Mouse (Mus musculus) embryonic facial prominence, embryonic 12.5 days (tissue): ENCODE measurements at regions not wholly inside any gene's neighbourhood (a gene's known extent, or its start where the extent isn't known, plus 50 kb on each side); places are given as distances from the start of the nearest gene placed in this dataset.
"Not testable (repeated sequence)": the region's sequence is repeated elsewhere in the genome, so short reads cannot be mapped to it uniquely, and the experiment has no call there.

ENCODE experiments used
- ATAC-seq: fragments of 200-750 bp; cut with Nextera tagmentation; 2 replicates; pipeline ENCODE4 v1.8.0; 2017; ENCODE audit not compliant: insufficient number of reproducible peaks, insufficient read depth, low FRiP score, low TSS enrichment
- H3K27ac ChIP-seq: fragments of 300-500 bp; sonication (generic); 2 replicates; pipeline ENCODE4 v1.5.1; 2016; ENCODE audit warnings: mild to moderate bottlenecking
- H3K27me3 ChIP-seq: fragments of 300-500 bp; sonication (generic); 2 replicates; pipeline ENCODE4 v1.6.1; 2016; ENCODE audit warnings: mild to moderate bottlenecking, moderate library complexity
- H3K36me3 ChIP-seq: fragments of 300-500 bp; sonication (generic); 2 replicates; pipeline ENCODE4 v1.6.1; 2016; ENCODE audit warnings: mild to moderate bottlenecking
- H3K4me1 ChIP-seq: fragments of 300-500 bp; sonication (generic); 2 replicates; pipeline ENCODE4 v1.6.1; 2016
- H3K4me2 ChIP-seq: fragments of 300-500 bp; sonication (generic); replicated peaks from 2 replicates; pipeline ENCODE4 v1.6.1; 2016; ENCODE audit warnings: mild to moderate bottlenecking, moderate library complexity
- H3K4me3 ChIP-seq: fragments of 300-500 bp; sonication (generic); 2 replicates; pipeline ENCODE4 v1.5.1; 2016; ENCODE audit warnings: mild to moderate bottlenecking
- H3K9ac ChIP-seq: fragments of 300-500 bp; sonication (generic); 2 replicates; pipeline ENCODE4 v1.6.1; 2016; ENCODE audit warnings: mild to moderate bottlenecking, moderate library complexity
- H3K9me3 ChIP-seq: fragments of 300-500 bp; sonication (generic); 2 replicates; pipeline ENCODE4 v1.6.1; 2016; ENCODE audit warnings: mild to moderate bottlenecking, moderate library complexity
- WGBS: fragments of 180-500 bp; shearing (Covaris S2); methylation state at CpG from one replicate; pipeline ENCODE4 v1.1.7; 2016; 5-methylcytosine and 5-hydroxymethylcytosine counted together

DNA sequence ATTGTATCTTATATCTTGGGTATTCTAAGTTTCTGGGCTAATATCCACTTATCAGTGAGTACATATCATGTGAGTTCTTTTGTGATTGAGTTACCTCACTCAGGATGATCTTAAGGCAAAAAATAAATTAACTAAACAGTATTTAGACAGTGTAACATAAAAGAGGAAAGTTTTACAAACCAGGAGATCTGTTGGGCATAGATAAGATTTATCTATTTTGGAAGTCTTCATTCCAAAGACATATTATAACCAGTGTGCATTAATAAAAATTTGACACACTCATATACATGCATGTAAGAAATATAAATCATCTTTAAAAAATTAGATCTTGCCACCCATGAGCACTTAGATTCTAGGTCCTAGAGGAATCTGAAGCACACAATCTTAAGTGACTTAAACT is 343.9 kb upstream of the Fam174a start:
- H3K9me3 ChIP-seq: no peaks in the 10 kb centered on the region
- no peaks in the 10 kb centered on the region for H3K4me1 ChIP-seq
- no peak overlapping the region for H3K4me2 ChIP-seq
- H3K9ac ChIP-seq: no peak overlapping the region
- no peak overlapping the region for H3K4me3 ChIP-seq
- no peak for ATAC-seq
- H3K27me3 ChIP-seq: no peaks in the 10 kb centered on the region
- H3K36me3 ChIP-seq: no peaks in the 10 kb centered on the region
- H3K27ac ChIP-seq: no peak overlapping the region

DNA sequence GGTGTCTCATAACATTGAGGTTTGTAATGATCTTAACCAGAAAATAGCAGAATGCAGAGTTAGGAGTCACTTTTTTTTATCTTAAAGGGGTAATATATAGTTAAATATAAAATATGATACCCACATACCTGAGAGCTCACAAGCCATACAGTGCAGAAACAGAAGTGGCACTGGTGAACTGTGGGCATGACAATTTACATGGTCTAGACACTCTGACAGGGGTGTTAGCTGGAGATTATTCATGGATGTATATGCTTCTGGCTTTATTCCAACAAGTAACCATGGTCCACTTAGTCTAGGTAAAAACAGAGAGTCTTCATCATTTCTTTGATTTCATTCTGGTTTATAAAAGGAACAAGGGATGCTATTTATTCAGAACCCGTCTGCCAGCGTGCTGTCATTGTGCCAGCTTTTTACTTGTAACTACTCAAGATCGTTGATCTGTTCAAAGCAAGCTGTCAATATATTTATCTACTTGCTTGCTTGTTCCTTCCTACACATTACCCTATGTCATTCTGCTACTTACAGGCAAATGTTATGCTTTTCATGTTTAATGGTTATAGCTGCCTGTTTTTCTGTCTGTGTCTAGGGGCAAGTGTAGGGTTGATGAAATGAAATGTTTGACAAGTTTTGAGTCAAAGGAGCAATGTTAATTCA is 343.2 kb upstream of the Fam174a start:
- no peaks in the 10 kb centered on the region for H3K4me1 ChIP-seq
- H3K27me3 ChIP-seq: no peaks in the 10 kb centered on the region
- H3K36me3 ChIP-seq: no peaks in the 10 kb centered on the region
- no peak overlapping the region for H3K9ac ChIP-seq
- H3K4me2 ChIP-seq: no peak overlapping the region
- no peak for ATAC-seq
- H3K9me3 ChIP-seq: no peaks in the 10 kb centered on the region
- WGBS: 73% methylated on average over 3 of the region's 3 CpGs
- no peak overlapping the region for H3K4me3 ChIP-seq
- H3K27ac ChIP-seq: no peak overlapping the region

DNA sequence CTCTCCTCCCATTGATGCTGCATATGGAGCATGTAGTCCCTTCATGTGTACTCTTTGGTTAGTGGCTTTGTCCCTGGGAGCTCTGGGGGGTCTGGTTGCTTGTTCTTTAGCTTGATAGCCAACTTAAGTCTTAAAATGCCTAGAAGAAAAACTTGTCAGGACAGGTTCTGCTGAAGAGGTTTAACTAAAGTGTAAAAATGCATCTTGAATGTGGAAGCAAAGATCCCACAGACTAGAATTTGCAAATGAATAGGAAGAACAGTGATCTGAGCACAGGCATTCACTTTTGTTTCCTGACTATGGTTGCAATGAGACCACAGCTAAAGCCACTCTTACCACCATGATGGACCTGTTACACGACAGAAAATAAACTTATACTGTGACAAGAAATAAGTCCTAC is 320.1 kb upstream of the Fam174a start:
- H3K4me1 ChIP-seq: no peaks in the 10 kb centered on the region
- H3K9me3 ChIP-seq: no peaks in the 10 kb centered on the region
- H3K4me3 ChIP-seq: no peak overlapping the region
- H3K27ac ChIP-seq: no peak overlapping the region
- H3K4me2 ChIP-seq: no peak overlapping the region
- ATAC-seq: no peak
- H3K27me3 ChIP-seq: no peaks in the 10 kb centered on the region
- H3K9ac ChIP-seq: no peak overlapping the region
- H3K36me3 ChIP-seq: no peaks in the 10 kb centered on the region
- WGBS: 50% methylated on average over 1 of the region's 1 CpGs

DNA sequence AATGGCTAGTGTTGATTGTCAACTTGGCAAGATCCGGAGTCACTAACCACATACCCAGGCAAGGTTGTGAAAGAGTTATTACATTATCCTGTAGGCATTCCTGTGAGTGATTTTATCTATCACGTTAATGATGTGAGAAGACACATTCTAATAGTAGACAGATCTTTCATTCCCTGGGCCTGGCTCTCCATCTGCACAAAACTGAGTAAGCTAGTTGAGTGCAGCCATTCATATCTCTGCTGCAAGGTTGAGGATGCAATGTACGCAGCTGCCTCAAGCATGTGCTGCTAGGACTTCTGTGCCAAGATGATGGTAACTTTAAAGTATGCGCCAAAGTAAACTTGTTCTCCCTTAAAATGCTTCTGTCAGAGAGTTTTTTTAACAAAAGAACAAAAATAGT is 309.5 kb upstream of the Fam174a start:
- H3K9me3 ChIP-seq: no peaks in the 10 kb centered on the region
- no peaks in the 10 kb centered on the region for H3K36me3 ChIP-seq
- 81% methylated on average over 4 of the region's 4 CpGs for WGBS
- no peak overlapping the region for H3K4me3 ChIP-seq
- H3K27me3 ChIP-seq: no peaks in the 10 kb centered on the region
- no peak for ATAC-seq
- no peak overlapping the region for H3K4me2 ChIP-seq
- no peak overlapping the region for H3K27ac ChIP-seq
- H3K4me1 ChIP-seq: no peaks in the 10 kb centered on the region
- no peak overlapping the region for H3K9ac ChIP-seq

DNA sequence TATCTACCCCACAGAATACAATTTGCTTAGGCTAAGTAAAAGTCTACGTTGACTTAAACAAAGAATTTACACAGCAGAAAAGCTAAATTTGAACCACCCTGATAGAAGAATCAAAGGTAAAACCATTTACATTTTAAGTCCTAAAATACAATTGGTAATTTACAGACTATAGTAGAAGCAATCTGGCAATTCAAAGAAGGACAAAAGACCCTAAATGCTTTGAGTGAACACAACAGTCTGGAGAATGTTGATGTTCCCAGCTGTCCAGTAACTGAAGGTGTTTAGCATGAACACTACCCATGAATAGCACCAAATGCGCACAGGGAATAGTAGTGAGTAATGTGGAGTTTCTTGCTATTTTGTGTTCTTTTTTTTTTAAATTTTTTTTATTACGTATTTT is 282.8 kb upstream of the Fam174a start:
- H3K4me3 ChIP-seq: no peak overlapping the region
- H3K9ac ChIP-seq: no peak overlapping the region
- H3K4me1 ChIP-seq: no peaks in the 10 kb centered on the region
- WGBS: 91% methylated on average over 3 of the region's 3 CpGs
- ATAC-seq: no peak
- H3K27me3 ChIP-seq: no peaks in the 10 kb centered on the region
- H3K9me3 ChIP-seq: no peaks in the 10 kb centered on the region
- H3K27ac ChIP-seq: no peak overlapping the region
- no peak overlapping the region for H3K4me2 ChIP-seq
- no peaks in the 10 kb centered on the region for H3K36me3 ChIP-seq

DNA sequence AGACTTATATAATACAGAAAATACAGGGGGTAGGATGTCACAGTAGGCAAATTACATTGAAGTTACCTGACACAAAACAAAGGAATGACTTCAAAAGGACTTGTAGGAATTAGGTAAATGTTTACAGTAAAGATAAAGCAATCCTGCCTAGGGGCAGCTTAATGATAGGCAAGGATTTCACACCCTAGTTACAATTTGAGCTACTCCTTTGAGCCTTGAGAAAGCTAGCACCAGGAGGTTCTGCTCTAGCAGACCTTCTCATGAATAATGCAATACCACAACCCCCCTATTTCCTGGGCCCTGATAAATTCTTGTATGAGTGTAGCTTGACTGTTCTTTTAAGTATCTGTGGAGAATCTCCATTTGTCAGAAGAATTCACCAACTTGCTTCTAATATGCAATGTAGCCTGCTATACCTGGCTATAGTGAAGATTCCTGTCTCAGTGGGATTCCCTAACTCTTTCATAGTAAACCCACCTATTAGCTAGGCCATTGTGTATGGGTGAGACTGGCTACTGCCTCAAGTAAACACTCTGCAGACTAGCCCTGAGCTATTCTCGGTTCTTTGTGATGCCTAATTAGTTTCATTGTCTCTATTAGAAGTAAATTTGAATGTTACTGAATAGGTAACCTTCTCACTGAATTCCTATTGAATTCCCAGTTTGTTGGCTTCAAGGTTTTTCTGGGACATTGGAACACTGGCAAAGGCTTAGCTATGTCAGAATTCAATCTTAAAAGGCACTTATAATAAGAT is 279.6 kb upstream of the Fam174a start:
- WGBS: 13% methylated on average over 1 of the region's 1 CpGs
- ATAC-seq: not testable (repeated sequence)

DNA sequence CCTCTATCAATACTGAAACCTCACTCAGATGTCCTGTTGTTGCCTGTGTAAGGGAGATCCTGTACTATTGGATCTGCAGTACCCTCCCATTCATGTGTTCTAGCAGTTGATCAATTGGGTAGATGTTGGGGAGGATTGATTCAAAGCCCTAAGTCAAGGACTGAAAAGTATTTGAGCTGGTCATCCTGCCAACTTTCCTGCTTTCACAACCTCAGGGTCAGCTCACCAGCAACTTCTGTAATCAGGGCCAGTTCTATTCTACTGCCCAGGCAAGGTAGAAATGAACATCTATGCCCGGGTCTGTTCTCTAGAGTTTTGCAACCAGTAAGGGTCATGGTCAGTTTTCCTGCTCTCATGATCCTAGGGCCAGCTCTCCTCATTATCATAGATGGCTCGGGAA is 275.0 kb upstream of the Fam174a start:
- H3K27ac ChIP-seq: no peak overlapping the region
- no peak for ATAC-seq
- H3K4me3 ChIP-seq: no peak overlapping the region
- H3K27me3 ChIP-seq: no peaks in the 10 kb centered on the region
- WGBS: 80% methylated on average over 2 of the region's 2 CpGs
- H3K9me3 ChIP-seq: no peaks in the 10 kb centered on the region
- H3K36me3 ChIP-seq: no peaks in the 10 kb centered on the region
- no peak overlapping the region for H3K9ac ChIP-seq
- H3K4me1 ChIP-seq: no peaks in the 10 kb centered on the region
- no peak overlapping the region for H3K4me2 ChIP-seq

More for the DNA sequence above, 279.6 kb upstream of the Fam174a start:
- not testable (repeated sequence) for H3K9ac ChIP-seq, H3K36me3 ChIP-seq, H3K4me2 ChIP-seq, H3K27me3 ChIP-seq, H3K4me1 ChIP-seq, H3K4me3 ChIP-seq, H3K9me3 ChIP-seq, H3K27ac ChIP-seq

DNA sequence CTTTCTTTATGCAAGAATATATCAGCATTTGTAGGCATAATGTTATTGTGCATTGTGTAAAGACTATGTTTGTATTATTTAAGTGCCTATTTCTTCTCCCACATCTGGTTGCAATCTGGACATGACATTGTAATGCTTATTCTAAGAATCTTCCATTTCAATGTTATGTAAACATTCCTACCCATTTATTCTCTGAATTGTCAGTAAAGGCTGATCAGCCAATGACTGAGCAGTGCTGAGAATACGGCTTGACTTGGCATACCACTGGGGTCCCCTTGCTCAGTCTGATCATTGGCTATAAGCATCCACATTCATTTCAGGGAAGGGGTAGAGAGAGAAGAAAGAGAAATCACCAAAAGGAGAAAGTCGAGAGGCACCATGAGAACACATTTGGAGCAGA is 273.1 kb upstream of the Fam174a start:
- Histone ChIP-seq H3K4me3 (no peak overlapping the region), H3K4me2 (no peak overlapping the region), H3K4me1 (no peaks in the 10 kb centered on the region), H3K27me3 (no peaks in the 10 kb centered on the region), H3K36me3 (no peaks in the 10 kb centered on the region), H3K27ac (no peak overlapping the region), H3K9me3 (no peaks in the 10 kb centered on the region), H3K9ac (no peak overlapping the region)
- 0 out of 2 replicates have a peak, but pooled peaks have one; percentile 47 for ATAC-seq
- 70% methylated on average over 2 of the region's 2 CpGs for WGBS

DNA sequence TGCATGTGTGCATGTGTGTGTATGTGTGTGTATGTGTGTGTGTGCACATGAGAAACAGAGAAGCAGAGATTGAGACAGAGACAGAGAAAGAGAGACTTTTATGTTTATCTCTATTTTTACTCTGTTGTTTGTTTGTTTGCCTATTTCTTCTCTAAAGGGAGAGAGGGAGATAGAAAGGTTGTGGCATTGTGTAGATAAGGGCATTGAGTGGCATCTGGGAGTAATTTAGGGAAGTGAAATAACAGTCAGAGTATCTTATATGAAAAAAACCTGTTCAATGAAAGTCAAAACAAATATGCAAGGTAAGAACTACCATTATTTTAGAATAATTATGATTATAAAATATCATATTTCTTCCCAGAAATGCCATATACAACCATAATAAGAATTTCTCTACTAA is 270.1 kb upstream of the Fam174a start:
- Histone ChIP-seq H3K4me1 (no peaks in the 10 kb centered on the region), H3K4me3 (no peak overlapping the region), H3K9me3 (no peaks in the 10 kb centered on the region), H3K27ac (no peak overlapping the region), H3K27me3 (no peaks in the 10 kb centered on the region), H3K36me3 (no peaks in the 10 kb centered on the region), H3K4me2 (no peak overlapping the region), H3K9ac (no peak overlapping the region)
- ATAC-seq: no peak

DNA sequence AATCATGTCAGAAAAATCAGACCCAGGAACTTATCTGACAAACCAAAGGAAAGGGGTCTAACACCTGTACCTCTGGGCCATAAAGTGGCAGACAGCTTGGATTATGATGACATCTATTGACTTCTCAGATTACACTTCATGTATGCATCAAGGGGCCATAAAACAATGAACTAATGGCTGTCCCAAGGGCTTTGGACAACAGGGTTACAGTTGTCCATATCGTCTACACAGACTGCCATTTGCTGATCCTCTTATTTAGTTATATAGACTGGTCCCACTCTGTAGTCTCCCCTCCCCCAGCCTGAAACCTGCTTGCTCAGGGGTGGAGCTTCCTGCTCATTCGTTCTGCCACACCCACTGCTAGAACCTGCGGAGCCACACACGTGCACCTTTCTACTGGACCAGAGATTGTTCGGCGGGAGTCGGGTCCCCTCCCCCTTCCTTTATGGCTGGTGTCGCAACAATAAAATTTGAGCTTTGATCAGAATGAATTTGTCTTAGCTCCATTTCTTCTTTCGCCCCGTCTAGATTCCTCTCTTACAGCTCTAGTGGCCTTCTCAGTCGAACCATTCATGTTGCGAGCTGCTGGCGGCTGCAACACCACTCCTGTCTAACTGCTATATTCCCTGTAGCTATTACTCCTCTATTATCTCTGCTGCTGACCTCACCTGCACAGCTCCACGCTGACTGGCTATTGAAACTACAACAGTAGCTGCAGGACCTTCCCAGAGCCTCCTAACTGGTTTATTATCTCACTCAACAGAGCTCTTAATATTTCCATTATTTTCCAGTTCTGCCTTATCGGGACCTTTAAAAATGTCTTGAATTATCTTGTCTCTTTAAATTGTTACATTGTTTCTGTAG is 248.9 kb upstream of the Fam174a start:
- no peaks in the 10 kb centered on the region for H3K9me3 ChIP-seq
- no peak overlapping the region for H3K27ac ChIP-seq
- ATAC-seq: no peak
- no peak overlapping the region for H3K9ac ChIP-seq
- H3K27me3 ChIP-seq: no peaks in the 10 kb centered on the region
- no peak overlapping the region for H3K4me3 ChIP-seq
- no peak overlapping the region for H3K4me2 ChIP-seq
- H3K36me3 ChIP-seq: no peaks in the 10 kb centered on the region
- 79% methylated on average over 11 of the region's 15 CpGs for WGBS
- H3K4me1 ChIP-seq: no peaks in the 10 kb centered on the region

DNA sequence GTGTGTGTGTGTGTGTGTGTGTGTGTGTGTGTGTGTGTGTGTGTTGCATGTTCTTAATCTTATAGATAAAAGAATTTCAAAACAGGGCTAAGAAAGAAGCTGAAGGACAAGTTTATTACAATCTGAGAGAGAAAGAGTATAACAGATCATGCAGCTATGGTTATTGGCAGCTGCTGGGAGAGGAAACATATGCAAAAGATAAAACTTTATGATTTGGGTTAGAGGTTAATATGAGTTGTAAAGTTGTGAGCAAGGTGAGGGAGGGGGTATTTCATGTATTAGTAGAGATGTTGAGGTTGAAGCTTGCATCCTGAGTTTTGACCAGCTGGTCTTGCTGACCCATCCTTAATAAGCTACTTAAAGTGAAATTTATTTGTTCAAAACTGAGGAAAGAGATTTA is 247.8 kb upstream of the Fam174a start:
- ATAC-seq: no peak
- Histone ChIP-seq H3K4me1 (no peaks in the 10 kb centered on the region), H3K4me3 (no peak overlapping the region), H3K27me3 (no peaks in the 10 kb centered on the region), H3K27ac (no peak overlapping the region), H3K36me3 (no peaks in the 10 kb centered on the region), H3K4me2 (no peak overlapping the region), H3K9me3 (no peaks in the 10 kb centered on the region), H3K9ac (no peak overlapping the region)

DNA sequence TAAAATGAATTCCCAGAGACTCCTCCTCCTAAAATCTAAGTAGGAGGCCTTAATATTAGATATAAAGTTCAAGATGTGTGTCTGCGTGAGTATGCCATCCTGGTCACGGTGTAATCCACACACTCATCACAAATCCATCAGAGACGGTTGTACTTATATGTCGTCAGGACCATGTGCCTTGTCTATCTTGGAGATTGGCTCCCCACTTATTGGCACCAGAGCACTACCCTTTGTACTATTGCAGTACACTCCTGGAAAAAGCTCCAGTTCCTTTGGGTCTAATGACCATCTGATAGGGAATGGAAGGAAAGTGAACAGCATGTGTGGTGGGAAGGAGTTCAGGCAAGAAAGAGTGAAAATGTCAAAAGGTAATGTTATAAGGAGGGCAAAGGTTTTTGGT is 247.4 kb upstream of the Fam174a start:
- H3K4me1 ChIP-seq: no peaks in the 10 kb centered on the region
- H3K27ac ChIP-seq: no peak overlapping the region
- H3K9ac ChIP-seq: no peak overlapping the region
- ATAC-seq: no peak
- 86% methylated on average over 4 of the region's 4 CpGs for WGBS
- H3K36me3 ChIP-seq: no peaks in the 10 kb centered on the region
- H3K4me2 ChIP-seq: no peak overlapping the region
- no peak overlapping the region for H3K4me3 ChIP-seq
- no peaks in the 10 kb centered on the region for H3K27me3 ChIP-seq
- no peaks in the 10 kb centered on the region for H3K9me3 ChIP-seq
